Mouse (Mus musculus): ENCODE data around the gene 2610301B20Rik. TPM values are rescaled to one million over a fixed set of nuclear protein-coding genes. Genes with fewer than 3 reads are reported as not detected.

The 2610301B20Rik gene
- polyA plus RNA-seq, 1 experiment = 7.0 TPM

DNA sequence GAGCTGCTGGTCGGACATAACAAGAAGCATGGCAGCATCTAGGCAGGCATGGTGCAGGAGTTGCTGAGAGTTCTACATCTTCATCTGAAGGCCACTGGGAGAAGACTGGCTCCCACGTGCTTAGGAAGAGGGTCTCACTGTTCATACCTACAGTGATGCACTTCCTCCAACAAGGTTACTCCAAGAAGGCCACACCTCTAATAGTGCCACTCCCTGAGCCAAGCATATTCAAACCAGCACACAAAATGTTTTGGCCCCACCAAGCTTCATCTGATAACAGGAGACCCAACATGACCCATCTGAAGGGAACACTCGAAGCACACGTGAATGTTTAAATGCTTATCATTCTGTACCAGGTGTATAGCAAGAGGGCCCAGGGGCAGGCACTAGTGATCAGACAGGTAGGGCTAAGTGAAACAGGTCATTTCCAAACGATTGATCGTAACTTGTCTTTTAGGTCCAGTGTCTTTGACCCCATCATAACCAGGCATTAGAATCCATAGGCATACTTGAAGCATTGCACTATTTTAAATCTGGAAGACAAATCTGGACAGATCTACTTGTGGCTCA lies 37.7 kb downstream of the 2610301B20Rik start:
- H3K4me3 ChIP-seq (ENCODE audit: insufficient read depth, low read depth, low read length) = no peak overlapping the region
- H3K36me3 ChIP-seq (ENCODE audit: control insufficient read depth, insufficient read depth, low read length) = no peaks in the 10 kb centered on the region
- DNase-seq = no peak
- peaks cover 7% of the 10 kb centered on the region; the same call in 1 of the 2 replicates for H3K4me1 ChIP-seq (ENCODE audit: control insufficient read depth, insufficient read depth, low read length)
- TF ChIP-seq POLR2A (IDR thresholded peaks at IDR 0.05; ENCODE audit: low read depth, low read length) (no peak), CTCF (conservative IDR thresholded peaks at IDR 0.05; ENCODE audit: insufficient read depth, insufficient read length, low read depth, low read length) (no peak)
- H3K27ac ChIP-seq (ENCODE audit: insufficient read depth, low read depth, low read length) = no peak overlapping the region
- 79% methylated on average over 6 of the region's 6 CpGs for WGBS
- H3K27me3 ChIP-seq (replicated peaks; ENCODE audit: control insufficient read depth, insufficient read depth, low read length) = no peaks in the 10 kb centered on the region

DNA sequence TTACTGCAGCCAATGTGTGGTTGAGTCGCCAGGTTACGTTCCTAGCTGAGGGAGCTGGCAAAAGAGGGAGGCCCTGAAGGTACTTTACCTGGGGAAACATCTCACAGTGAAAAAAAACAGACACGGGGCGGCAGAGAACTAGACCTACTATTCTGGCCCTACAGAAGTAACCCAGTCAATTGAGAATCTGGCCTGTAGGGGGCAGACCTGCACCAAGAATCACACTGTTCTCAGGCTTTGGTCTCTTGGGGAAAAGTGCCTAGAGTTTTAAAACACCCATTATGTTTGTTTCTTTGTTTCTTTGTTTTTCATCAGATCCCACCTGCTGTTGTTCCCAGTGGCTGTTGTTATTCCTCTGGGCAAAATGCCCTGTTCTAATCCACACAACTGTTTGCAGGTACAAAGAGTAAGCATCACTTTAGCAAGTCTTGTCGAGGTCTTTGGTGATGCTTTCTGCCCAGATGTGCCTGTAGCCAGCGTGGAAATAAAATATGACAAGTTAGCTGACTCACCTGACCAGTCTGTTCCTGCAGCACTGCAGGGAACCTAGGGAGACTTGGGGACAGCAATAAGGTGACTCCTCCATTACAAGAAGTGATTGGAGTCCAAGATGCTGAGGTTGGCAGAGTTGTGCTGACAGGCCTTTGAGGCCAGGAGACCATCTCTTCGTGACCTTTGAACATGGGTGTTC lies 38.5 kb downstream of the 2610301B20Rik start:
- WGBS = 26% methylated on average over 7 of the region's 7 CpGs
- no peak for TF ChIP-seq POLR2A (IDR thresholded peaks at IDR 0.05; ENCODE audit: low read depth, low read length)
- peak; percentile 84 for TF ChIP-seq CTCF (conservative IDR thresholded peaks at IDR 0.05; ENCODE audit: insufficient read depth, insufficient read length, low read depth, low read length)
- peak; percentile 94 for DNase-seq
- H3K4me1 ChIP-seq (ENCODE audit: control insufficient read depth, insufficient read depth, low read length) = peaks cover 7% of the 10 kb centered on the region; the same call in 1 of the 2 replicates
- peak overlapping the region; percentile 6; the same call in 1 of the 2 replicates for H3K27ac ChIP-seq (ENCODE audit: insufficient read depth, low read depth, low read length)
- no peaks in the 10 kb centered on the region for H3K36me3 ChIP-seq (ENCODE audit: control insufficient read depth, insufficient read depth, low read length)
- H3K4me3 ChIP-seq (ENCODE audit: insufficient read depth, low read depth, low read length) = no peak overlapping the region
- H3K27me3 ChIP-seq (replicated peaks; ENCODE audit: control insufficient read depth, insufficient read depth, low read length) = no peaks in the 10 kb centered on the region

DNA sequence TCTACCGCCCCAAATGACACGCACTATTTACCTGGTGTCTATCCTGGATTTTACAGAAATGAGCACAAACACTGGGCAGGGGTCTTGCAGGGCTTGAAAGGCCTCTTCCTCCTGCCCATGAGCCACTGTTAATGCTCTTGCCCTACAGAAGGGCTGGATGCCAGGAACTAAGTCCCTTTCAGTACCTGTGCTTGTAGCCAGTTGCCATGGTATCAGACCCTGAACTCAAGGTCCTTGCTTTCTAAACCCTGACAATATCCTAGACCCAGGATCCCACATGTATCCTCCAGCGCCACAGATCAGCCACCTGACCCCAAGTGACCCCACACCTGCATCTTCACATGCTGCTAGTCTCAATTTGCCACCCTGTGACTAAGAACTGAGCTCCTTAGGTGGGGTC lies 39.1 kb downstream of the 2610301B20Rik start:
- no peak for TF ChIP-seq CTCF (conservative IDR thresholded peaks at IDR 0.05; ENCODE audit: insufficient read depth, insufficient read length, low read depth, low read length)
- no peak for TF ChIP-seq POLR2A (IDR thresholded peaks at IDR 0.05; ENCODE audit: low read depth, low read length)
- H3K36me3 ChIP-seq (ENCODE audit: control insufficient read depth, insufficient read depth, low read length) = no peaks in the 10 kb centered on the region
- peaks cover 7% of the 10 kb centered on the region; the same call in 1 of the 2 replicates for H3K4me1 ChIP-seq (ENCODE audit: control insufficient read depth, insufficient read depth, low read length)
- DNase-seq = peak; percentile 52
- WGBS = 83% methylated on average over 3 of the region's 3 CpGs
- peak overlapping the region; percentile 14; the same call in 1 of the 2 replicates for H3K27ac ChIP-seq (ENCODE audit: insufficient read depth, low read depth, low read length)
- no peaks in the 10 kb centered on the region for H3K27me3 ChIP-seq (replicated peaks; ENCODE audit: control insufficient read depth, insufficient read depth, low read length)
- no peak overlapping the region for H3K4me3 ChIP-seq (ENCODE audit: insufficient read depth, low read depth, low read length)

DNA sequence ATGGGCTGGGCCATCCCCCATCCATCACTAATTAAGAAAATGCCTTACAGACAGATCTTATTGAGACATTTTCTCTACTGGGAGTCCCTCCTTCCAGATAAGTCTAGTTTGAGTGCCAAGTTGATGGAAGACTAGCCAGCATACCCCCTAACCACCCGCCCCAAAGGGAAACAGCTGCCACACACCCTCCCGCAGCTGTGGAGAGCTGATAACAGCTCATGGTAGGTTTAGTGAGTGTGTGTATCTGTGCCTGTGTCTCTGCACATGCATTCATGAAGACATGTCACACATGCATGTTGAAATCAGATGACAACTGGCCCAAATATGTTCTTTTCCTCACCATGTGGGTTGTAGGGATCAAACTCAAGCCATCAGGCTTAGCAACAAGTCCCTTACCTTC lies 40.5 kb downstream of the 2610301B20Rik start:
- DNase-seq = no peak
- Histone ChIP-seq H3K27ac (ENCODE audit: insufficient read depth, low read depth, low read length) (no peak overlapping the region), H3K4me3 (ENCODE audit: insufficient read depth, low read depth, low read length) (no peak overlapping the region), H3K36me3 (ENCODE audit: control insufficient read depth, insufficient read depth, low read length) (no peaks in the 10 kb centered on the region), H3K27me3 (replicated peaks; ENCODE audit: control insufficient read depth, insufficient read depth, low read length) (no peaks in the 10 kb centered on the region), H3K4me1 (ENCODE audit: control insufficient read depth, insufficient read depth, low read length) (peaks cover 11% of the 10 kb centered on the region)
- TF ChIP-seq CTCF (conservative IDR thresholded peaks at IDR 0.05; ENCODE audit: insufficient read depth, insufficient read length, low read depth, low read length) (no peak), POLR2A (IDR thresholded peaks at IDR 0.05; ENCODE audit: low read depth, low read length) (no peak)
- whole genome bisulfite sequencing = 92% methylated on average over 2 of the region's 2 CpGs

DNA sequence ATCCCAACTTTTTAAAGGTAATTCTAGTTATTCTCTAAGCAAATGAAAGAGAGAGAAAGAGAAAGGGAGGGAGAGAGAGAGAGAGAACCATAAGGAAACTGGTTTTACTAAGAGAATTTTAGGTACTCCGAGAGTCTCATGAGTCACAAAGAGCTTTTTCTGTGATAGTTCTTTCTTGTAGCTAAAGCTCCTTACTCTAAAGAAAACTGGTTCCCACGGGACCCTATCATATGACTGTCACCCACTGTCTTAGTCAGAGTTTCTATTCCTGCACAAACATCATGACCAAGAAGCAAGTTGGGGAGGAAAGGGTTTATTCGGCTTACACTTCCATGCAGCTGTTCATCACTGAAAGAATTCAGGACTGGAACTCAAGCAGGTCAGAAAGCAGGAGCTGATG lies 41.0 kb downstream of the 2610301B20Rik start:
- Histone ChIP-seq H3K4me1 (ENCODE audit: control insufficient read depth, insufficient read depth, low read length) (peaks cover 11% of the 10 kb centered on the region), H3K4me3 (ENCODE audit: insufficient read depth, low read depth, low read length) (no peak overlapping the region), H3K27me3 (replicated peaks; ENCODE audit: control insufficient read depth, insufficient read depth, low read length) (no peaks in the 10 kb centered on the region), H3K36me3 (ENCODE audit: control insufficient read depth, insufficient read depth, low read length) (no peaks in the 10 kb centered on the region), H3K27ac (ENCODE audit: insufficient read depth, low read depth, low read length) (no peak overlapping the region)
- 82% methylated on average over 3 of the region's 3 CpGs for WGBS
- DNase-seq = no peak
- TF ChIP-seq POLR2A (IDR thresholded peaks at IDR 0.05; ENCODE audit: low read depth, low read length) = no peak
- no peak for TF ChIP-seq CTCF (conservative IDR thresholded peaks at IDR 0.05; ENCODE audit: insufficient read depth, insufficient read length, low read depth, low read length)

DNA sequence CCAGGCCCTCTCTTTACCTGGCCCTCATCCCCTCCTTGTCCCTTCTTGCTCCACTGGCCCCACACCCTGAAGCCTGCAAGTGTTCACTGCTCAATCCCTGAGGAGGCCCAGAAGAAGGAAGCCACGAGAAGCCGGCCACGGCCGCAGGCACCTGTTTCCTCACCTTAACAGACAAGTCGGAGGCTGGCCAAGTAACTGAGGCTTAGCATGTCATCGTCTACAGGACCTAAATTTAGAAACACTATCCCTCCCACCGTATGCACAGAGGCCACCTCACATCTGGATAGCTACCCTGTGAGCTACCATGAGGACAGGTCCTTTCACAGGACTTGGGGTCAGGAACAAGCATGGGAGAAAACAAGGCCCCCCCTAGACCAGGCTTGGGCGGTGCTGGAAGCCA lies 44.1 kb downstream of the 2610301B20Rik start:
- H3K4me1 ChIP-seq (ENCODE audit: control insufficient read depth, insufficient read depth, low read length) = peaks cover 12% of the 10 kb centered on the region
- no peak overlapping the region for H3K4me3 ChIP-seq (ENCODE audit: insufficient read depth, low read depth, low read length)
- no peak for DNase-seq
- H3K36me3 ChIP-seq (ENCODE audit: control insufficient read depth, insufficient read depth, low read length) = no peaks in the 10 kb centered on the region
- WGBS = 88% methylated on average over 8 of the region's 8 CpGs
- TF ChIP-seq CTCF (conservative IDR thresholded peaks at IDR 0.05; ENCODE audit: insufficient read depth, insufficient read length, low read depth, low read length) (no peak), POLR2A (IDR thresholded peaks at IDR 0.05; ENCODE audit: low read depth, low read length) (no peak)
- H3K27me3 ChIP-seq (replicated peaks; ENCODE audit: control insufficient read depth, insufficient read depth, low read length) = no peaks in the 10 kb centered on the region
- H3K27ac ChIP-seq (ENCODE audit: insufficient read depth, low read depth, low read length) = no peak overlapping the region

DNA sequence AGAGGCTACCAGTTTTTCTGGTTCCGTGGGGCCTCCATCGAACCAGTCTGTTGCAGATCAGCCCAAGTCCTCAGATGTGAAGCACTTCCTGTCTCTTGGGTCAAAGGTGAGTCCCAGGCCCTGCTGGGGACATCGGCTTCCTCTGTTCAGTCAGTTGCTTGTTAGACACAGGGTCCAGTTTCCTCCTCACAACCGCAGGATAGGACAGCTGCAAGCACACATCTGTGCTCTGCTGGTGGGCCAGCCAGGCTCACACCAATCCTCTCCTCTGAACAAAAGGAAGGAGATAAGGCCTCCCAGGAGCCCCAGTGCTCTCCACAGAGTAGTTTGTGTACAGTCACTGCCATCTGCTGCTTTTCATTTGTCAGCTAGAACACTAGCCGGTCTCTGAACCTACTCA lies 44.8 kb downstream of the 2610301B20Rik start:
- Histone ChIP-seq H3K4me1 (ENCODE audit: control insufficient read depth, insufficient read depth, low read length) (peaks cover 14% of the 10 kb centered on the region), H3K27ac (ENCODE audit: insufficient read depth, low read depth, low read length) (no peak overlapping the region), H3K36me3 (ENCODE audit: control insufficient read depth, insufficient read depth, low read length) (no peaks in the 10 kb centered on the region), H3K4me3 (ENCODE audit: insufficient read depth, low read depth, low read length) (no peak overlapping the region), H3K27me3 (replicated peaks; ENCODE audit: control insufficient read depth, insufficient read depth, low read length) (no peaks in the 10 kb centered on the region)
- DNase-seq = no peak
- no peak for TF ChIP-seq POLR2A (IDR thresholded peaks at IDR 0.05; ENCODE audit: low read depth, low read length)
- no peak for TF ChIP-seq CTCF (conservative IDR thresholded peaks at IDR 0.05; ENCODE audit: insufficient read depth, insufficient read length, low read depth, low read length)
- 58% methylated on average over 5 of the region's 5 CpGs for WGBS
